Mouse (Mus musculus): ENCODE data around the gene Slc39a11. TPM values are rescaled to one million over a fixed set of nuclear protein-coding genes. Genes with fewer than 3 reads are reported as not detected.

Slc39a11 gene
- total RNA-seq, 2 experiments from 2014 or later, result 11.2 to 11.4 TPM

DNA sequence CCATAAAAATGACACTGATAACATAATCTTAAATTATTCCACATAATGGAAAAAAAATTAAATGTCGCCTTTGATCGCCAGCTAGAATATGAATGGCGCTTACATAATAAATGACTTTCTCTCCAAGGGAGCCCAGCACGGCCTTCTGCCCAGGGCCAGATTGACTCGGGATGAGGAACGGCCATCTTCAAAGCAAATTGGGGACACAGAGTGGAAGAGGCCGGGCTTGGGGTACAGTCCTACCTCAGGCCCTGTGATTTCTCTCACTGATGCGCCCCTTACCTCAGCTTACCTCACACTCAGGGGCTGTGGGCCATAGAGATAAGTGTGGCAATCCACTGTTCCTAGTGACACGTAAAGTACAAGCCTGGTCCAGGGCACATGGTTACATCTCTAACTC is 177.9 kb downstream of the Slc39a11 start:
- ATAC-seq (ENCODE audit: poor library complexity, severe bottlenecking), result no peak

DNA sequence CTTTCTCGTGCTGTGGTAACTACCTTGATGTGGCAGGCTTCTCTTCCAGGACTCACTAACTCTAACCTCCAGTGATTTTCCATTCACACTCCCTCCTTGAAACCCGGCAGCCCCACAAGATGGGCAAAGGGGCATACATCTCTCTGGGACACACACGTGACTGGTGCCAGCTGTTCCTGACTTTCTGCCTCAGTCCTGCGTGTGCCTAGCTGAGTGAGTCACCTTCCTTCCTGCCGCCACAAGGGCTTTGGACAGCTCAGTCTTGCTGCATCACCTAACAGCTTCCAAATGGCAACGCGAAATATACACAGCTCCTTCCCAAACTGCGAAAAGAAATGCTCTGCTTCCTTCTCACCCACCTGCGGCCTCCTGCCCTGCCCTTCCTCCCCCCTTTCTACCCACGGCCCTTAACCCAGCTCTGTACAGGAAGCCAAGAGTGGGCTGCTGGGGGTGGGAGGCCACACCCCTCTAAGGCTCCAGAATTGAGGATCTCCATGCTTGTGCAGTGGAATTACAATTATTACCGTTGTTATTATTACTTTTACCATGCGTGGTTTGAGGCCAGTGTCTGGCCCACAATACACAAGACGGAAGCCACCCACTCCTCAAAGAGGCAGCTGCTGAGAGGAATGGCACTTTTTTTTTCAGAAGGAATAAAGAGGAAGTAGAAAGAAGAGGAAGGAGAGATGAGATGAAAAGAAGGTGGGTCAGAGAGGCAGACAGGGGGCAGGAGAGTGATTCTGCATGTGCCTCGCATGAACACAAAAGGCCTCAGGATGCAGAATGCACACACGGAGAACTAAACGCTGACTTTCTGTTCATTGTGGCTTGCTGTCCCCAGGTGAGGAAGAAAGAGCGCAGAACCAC is 179.7 kb downstream of the Slc39a11 start:
- ATAC-seq (ENCODE audit: poor library complexity, severe bottlenecking), result peak; percentile 72

- ATAC-seq (ENCODE audit: poor library complexity, severe bottlenecking), result no peak
Measured at GRCm38 (mm10) chr11:113468016-113468415, 181.9 kb downstream of the Slc39a11 start.

GRCm38 (mm10) chr11:113467313-113467811 is 182.5 kb downstream of the Slc39a11 start:
- ATAC-seq (ENCODE audit: poor library complexity, severe bottlenecking), result no peak

DNA sequence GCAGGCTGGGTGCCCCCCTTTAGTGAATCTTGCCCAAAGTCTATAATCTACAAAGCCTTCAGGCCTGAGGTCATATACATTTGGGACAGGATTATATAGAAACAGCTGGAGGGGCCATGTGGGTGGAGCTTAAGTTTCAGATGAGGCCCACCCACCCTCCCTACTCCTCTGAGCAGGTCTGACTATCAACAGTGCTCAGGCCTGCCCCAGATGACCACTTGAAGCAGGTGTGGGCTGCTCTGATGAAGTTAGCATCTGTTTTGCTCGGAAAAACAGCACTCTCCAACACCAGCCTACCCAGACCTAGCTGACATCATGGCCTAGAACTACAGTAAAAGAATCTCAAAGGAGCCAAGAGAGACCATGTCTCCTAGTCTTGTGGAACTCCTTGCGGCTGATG is 189.8 kb downstream of the Slc39a11 start:
- no peak for ATAC-seq (ENCODE audit: poor library complexity, severe bottlenecking)

- ATAC-seq (ENCODE audit: poor library complexity, severe bottlenecking), result peak; percentile 45; the same call in 1 of the 2 replicates
Measured at GRCm38 (mm10) chr11:113458582-113459210, 191.2 kb downstream of the Slc39a11 start.

DNA sequence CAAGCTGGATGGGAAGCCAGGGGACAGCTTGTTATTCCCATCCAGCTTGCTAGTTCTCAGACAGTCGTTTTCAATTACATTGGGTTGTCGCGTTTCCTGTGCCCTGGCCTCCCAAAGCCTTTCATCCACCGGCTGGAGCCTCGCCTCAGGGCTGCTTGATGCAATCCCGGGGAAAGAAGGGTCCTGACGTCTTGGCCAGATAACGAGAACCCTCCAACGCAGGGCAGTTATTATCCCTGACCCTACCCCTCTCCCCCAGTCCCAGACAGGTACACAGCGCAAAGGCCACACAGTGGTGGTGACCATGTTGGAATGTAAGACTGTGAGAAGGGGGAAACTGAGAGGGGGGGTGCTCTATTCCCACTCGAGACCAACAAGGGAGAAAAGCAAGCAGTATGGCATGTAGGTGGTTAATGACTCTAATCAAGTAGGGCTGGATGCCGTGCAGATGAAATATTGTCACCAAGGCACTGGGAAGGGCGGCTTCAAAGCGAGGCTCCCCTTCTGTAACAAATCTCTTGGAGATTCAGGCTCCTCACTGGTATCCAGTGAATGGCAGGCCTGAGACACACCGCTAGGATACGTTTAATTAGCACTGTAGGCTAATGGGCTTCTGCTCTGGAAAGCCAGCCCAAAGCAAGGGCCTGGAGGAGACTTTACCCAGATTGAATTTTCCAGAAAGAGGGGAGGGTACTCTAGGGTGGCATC is 196.9 kb downstream of the Slc39a11 start:
- ATAC-seq (ENCODE audit: poor library complexity, severe bottlenecking), result no peak

GRCm38 (mm10) chr11:113451301-113451700 is 198.6 kb downstream of the Slc39a11 start:
- no peak for ATAC-seq (ENCODE audit: poor library complexity, severe bottlenecking)

DNA sequence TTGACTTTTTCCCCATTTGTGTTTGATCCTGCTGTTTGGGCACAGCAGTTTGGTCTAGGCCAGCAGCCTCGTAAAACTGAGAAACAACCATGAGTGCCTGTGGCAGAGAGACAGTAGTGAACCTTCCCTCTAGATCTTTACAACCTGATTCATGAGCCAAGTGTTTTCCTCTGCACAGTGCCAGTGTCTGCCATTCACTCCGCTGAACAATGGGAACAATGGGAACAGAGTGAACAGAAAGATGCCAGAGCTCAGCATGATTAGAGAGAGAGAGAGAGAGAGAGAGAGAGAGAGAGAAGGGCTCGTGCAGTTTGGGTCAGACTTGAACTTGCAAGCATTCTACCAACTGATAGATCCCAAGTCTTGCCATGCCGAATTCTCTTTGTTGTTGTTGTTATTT is 199.2 kb downstream of the Slc39a11 start:
- no peak for ATAC-seq (ENCODE audit: poor library complexity, severe bottlenecking)

DNA sequence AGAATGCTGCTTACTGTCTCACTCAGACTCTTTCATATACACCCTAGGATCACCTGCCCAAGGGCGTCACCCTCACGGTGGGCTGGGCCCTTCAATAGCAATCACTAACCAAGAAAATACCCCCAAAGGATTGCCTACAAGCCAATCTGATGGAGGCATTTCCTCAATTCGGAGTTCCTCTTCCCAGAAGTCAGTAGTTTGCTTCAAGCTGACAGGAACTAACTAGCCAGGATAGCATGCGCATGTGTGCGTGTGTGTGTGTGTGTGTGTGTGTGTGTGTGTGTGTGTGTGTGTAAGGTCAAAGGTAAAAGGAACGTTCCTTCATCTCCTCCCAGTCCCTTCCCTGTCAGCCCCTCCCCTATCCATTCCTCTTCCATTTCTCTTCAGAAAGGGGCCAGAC is 199.9 kb downstream of the Slc39a11 start:
- peak; percentile 59 for ATAC-seq (ENCODE audit: poor library complexity, severe bottlenecking)

DNA sequence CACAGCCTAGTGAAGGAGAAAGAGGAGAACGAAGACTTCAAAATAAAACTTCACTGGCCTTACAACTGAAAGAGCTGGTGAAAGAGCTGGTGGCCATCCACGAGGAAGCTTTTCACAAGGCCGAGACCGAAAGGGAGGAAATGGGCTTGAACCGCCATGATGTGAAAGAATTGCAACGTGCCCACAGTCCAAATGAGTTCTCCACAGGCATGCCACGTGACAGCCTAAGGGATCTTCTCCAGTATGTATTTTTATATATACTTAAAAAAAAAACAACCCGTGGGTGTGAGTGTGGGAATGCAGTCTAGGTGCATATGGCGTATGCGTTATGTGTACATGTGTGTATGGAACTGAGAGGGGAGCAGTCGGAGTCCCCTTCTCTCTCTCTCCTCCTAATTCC is 207.8 kb downstream of the Slc39a11 start:
- ATAC-seq (ENCODE audit: poor library complexity, severe bottlenecking), result no peak

DNA sequence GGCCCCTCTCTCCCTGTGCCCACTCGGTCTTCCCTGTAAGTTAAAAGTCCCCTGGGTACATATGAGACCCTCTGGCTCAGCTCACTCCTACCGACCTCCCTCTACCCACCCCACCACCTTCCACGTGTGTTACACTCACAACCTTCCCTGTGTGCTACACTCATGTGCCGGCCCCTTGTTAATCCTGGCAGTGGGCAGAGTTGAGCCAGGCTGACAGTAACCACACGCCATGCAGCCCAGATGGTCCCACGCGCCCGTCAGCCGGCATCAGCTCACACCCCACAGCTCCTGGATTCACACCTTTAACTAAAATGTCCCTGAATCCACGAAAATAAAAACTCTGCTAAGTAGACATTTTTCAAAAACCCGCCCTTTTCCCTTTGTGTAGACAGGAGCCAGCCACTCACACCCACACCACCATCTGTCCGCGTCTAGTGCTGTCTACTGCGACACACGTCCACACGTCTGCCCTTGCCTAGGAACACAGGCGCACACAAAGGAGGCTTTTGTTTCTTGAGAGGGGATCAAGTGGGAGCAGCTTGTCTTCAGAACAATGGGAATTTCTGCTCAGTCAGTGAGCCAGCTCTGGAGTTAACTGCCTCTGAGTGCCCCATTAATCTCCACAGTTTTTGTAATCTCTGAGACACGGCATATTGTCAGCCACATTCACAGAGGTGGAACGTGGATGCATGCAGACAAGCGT is 210.4 kb downstream of the Slc39a11 start:
- ATAC-seq (ENCODE audit: poor library complexity, severe bottlenecking), result no peak

- no peak for ATAC-seq (ENCODE audit: poor library complexity, severe bottlenecking)
Measured at GRCm38 (mm10) chr11:113438915-113439314, 211.0 kb downstream of the Slc39a11 start.

GRCm38 (mm10) chr11:113437357-113437756 is 212.5 kb downstream of the Slc39a11 start:
- ATAC-seq (ENCODE audit: poor library complexity, severe bottlenecking), result peak; percentile 63

- ATAC-seq (ENCODE audit: poor library complexity, severe bottlenecking), result no peak
Measured at GRCm38 (mm10) chr11:113436299-113436698, 213.6 kb downstream of the Slc39a11 start.

DNA sequence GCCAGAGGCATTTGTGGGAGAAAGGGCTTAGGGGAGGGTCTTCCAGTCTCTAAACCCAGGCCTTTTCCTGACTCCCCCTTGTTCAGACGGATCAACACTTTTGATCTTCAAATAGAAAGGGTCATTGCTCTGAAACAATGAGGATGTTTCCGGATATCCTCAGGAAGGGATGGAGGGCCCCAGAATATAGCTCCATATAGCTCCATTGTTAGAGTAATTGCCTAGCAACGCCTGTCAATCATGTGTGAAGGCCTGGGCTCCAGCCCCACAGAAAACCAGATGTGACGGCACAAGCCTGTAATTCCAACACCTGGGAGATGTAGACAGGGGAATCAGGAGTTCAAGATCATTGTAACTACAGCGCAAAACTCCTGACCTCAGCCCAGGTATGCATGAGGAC is 214.2 kb downstream of the Slc39a11 start:
- ATAC-seq (ENCODE audit: poor library complexity, severe bottlenecking), result no peak

GRCm38 (mm10) chr11:113431161-113431560 is 218.7 kb downstream of the Slc39a11 start:
- ATAC-seq (ENCODE audit: poor library complexity, severe bottlenecking), result no peak

- no peak for ATAC-seq (ENCODE audit: poor library complexity, severe bottlenecking)
Measured at GRCm38 (mm10) chr11:113425882-113426281, 224.0 kb downstream of the Slc39a11 start.

- no peak for ATAC-seq (ENCODE audit: poor library complexity, severe bottlenecking)
Measured at GRCm38 (mm10) chr11:113425454-113425853, 224.4 kb downstream of the Slc39a11 start.

DNA sequence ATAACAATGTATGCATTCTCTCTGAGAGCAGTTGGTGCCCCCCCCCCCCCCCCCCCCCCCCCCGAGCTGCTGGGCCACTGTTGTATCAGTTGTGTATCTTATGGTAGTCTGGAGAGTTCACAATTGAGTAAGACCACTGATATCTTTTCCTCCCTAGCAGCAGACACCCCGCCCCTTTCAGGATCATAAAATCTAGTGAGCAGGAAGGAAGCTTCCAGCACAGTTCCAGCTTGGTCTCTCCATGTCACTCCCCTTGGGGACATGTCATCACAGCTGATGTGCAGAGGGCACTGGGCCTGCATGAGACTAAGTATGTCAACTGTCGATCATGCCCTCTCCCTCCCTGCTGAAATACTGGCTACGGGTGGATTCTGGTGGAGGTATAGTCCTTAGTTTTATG is 225.1 kb downstream of the Slc39a11 start:
- no peak for ATAC-seq (ENCODE audit: poor library complexity, severe bottlenecking)

- peak; percentile 56 for ATAC-seq (ENCODE audit: poor library complexity, severe bottlenecking)
Measured at GRCm38 (mm10) chr11:113422598-113422997, 227.3 kb downstream of the Slc39a11 start.

Data from megakaryocyte, adult 5-6 weeks (primary cell).